Mouse (Mus musculus) CH12.LX (cell line): ENCODE data around the gene Tmem234.

ENCODE experiments used
- CTCF ChIP-seq, 2 experiments: IDR thresholded peaks in 1 of 2; conservative IDR thresholded peaks in 1 of 2; 2 replicates each; pipeline ENCODE4 v1.5.1; 2011 to 2012; ENCODE audit warnings: low read depth in 2 of 2, low read length in 2 of 2, improper control_type of control experiment in 1 of 2, inconsistent platforms in 1 of 2, mild to moderate bottlenecking in 1 of 2, moderate library complexity in 1 of 2
- POLR2A ChIP-seq: IDR thresholded peaks from 2 replicates; pipeline ENCODE4 v1.6.1; 2011; ENCODE audit warnings: low read depth, mild to moderate bottlenecking, improper control_type of control experiment, low read length
- ZC3H11A ChIP-seq: IDR thresholded peaks from 2 replicates; pipeline ENCODE4 v1.6.1; 2012; ENCODE audit warnings: low read depth, mild to moderate bottlenecking, inconsistent platforms, low read length, improper control_type of control experiment

DNA sequence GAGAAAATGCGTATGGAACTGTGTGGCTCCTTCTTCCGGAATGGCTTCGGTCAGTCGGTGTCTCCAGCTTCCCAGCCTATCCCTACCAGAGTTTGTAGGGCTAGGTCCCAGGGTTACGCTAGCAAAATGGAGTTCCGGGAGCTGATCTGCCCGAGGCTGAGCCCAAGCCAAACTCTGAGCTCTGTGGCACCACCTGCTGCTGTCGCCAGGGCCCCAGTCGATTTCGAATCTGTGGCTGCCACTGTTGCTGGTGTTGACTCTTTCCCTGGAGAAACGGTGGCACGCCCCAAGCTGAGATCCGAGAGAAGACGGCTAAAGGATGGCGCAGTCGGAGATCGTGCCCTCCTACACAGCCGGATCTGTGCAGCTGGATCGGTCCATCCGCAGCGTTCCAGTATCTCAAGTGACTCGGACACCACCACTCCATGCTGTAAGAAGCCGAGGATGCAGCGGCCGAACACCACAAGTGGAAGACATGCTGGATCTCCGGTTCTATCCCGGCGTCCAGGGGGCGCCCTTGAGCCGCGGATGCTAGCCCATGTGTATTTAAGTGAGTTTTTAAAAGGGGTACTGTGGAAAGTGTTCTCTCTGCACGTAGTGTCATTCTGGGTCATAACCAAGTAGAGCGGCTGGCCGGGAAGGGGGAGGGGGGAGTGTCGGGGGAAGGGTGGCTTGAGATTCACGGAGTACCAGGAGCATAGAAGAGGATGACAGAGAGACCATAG is 15.4 kb upstream of the Tmem234 start:
- TF ChIP-seq CTCF (conservative IDR thresholded peaks at IDR 0.05 in 1 of 2, IDR thresholded peaks at IDR 0.05 in 1 of 2; ENCODE audit: low read depth in 2 of 2, low read length in 2 of 2) (peak; percentile 34 to 89), POLR2A (peak; percentile 52), ZC3H11A (no peak)
